Mouse (Mus musculus): ENCODE results near the gene Tmem8. TPM values are rescaled to one million over a fixed set of nuclear protein-coding genes. Genes with fewer than 3 reads are reported as not detected.

Gene Tmem8
- 12.7 TPM for polyA plus RNA-seq (2014; fragmentation: Illumina TruSeq; extraction: RNeasy Lipid Tissue Mini Kit (QIAGEN cat#74804); ENCODE audit: low read depth, low replicate concordance)

DNA sequence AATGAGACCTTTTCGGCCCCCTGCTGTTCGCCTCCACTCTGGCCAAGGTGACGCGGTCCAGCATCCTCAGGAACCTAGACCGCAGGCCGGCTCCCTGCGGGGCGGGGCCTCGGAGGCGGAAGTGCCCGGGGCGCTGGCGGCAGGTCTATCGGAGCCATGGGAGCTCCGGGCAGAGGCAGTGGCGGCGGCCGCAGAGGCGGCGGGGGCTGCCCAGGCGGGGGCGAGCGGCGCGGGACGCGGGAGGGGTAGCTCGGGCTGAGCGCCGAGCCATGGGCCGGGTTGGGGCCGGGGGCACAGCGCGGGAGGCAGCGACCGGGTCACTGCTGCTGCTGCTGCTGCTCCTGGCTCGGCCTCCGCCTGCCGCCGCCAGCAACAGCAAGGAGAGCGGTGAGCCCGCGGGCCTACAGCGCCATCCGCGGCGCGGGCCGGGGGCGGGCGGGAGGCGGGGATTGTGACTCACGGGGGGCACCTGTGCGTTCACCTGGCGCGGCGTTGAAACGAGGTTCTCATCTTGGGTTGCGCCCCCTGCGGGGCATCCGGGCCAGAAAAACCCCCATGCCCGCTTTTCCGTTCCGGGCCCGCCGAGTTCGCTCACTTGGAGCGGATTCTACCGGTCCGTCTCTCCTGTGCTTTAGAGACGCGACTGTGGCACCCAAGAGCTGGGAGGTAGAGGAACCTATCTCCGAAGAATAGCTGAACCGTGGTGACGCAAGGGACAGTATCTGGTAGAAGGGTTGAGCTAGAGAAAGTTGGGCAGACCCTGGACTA, at the start of gene Tmem8:
TSS of gene Tmem8 (plus strand) at position 119 of the 768 bp plus-strand sequence.

GRCm38 (mm10) chr17:26068831-26069739, 44.0 kb upstream of the Tmem8 start, which contains the start of gene Rab11fip3:
Gene Rab11fip3 (minus strand): TSS chr17:26069555.

GRCm38 (mm10) chr17:26089905-26090632, 23.0 kb upstream of the Tmem8 start, which contains the start of gene Decr2:
Gene Decr2 (minus strand): TSS chr17:26090337.

GRCm38 (mm10) chr17:26095121-26095740, 17.9 kb upstream of the Tmem8 start, which contains the start of gene Nme4:
Gene Nme4 (minus strand): TSS chr17:26095602.

GRCm38 (mm10) chr17:26123267-26123684, 10.2 kb downstream of the Tmem8 start, which contains the start of gene Mrpl28:
Gene Mrpl28 (plus strand): TSS chr17:26123500.

GRCm38 (mm10) chr17:26138239-26138836, 25.2 kb downstream of the Tmem8 start, which contains the start of gene Axin1:
Gene Axin1 (plus strand): TSS chr17:26138688.

Other genes with a start within 250 kb of the Tmem8 start
- not detected for gene Mcrip2, start 244.5 kb upstream of the Tmem8 start, polyA plus RNA-seq (2014; fragmentation: Illumina TruSeq; extraction: RNeasy Lipid Tissue Mini Kit (QIAGEN cat#74804); ENCODE audit: low read depth, low replicate concordance)
- 15.8 TPM for gene Mettl26, start 238.2 kb upstream of the Tmem8 start, polyA plus RNA-seq (2014; fragmentation: Illumina TruSeq; extraction: RNeasy Lipid Tissue Mini Kit (QIAGEN cat#74804); ENCODE audit: low read depth, low replicate concordance)
- not detected for gene Wfikkn1, start 232.4 kb upstream of the Tmem8 start, polyA plus RNA-seq (2014; fragmentation: Illumina TruSeq; extraction: RNeasy Lipid Tissue Mini Kit (QIAGEN cat#74804); ENCODE audit: low read depth, low replicate concordance)
- 1.5 TPM for gene Rab40c, start 193.6 kb upstream of the Tmem8 start, polyA plus RNA-seq (2014; fragmentation: Illumina TruSeq; extraction: RNeasy Lipid Tissue Mini Kit (QIAGEN cat#74804); ENCODE audit: low read depth, low replicate concordance)
- gene Pigq, start 168.4 kb upstream of the Tmem8 start, polyA plus RNA-seq (2014; fragmentation: Illumina TruSeq; extraction: RNeasy Lipid Tissue Mini Kit (QIAGEN cat#74804); ENCODE audit: low read depth, low replicate concordance), result 26.7 TPM
- not detected for gene Nhlrc4, start 168.3 kb upstream of the Tmem8 start, polyA plus RNA-seq (2014; fragmentation: Illumina TruSeq; extraction: RNeasy Lipid Tissue Mini Kit (QIAGEN cat#74804); ENCODE audit: low read depth, low replicate concordance)
- gene A930017K11Rik, start 160.7 kb upstream of the Tmem8 start, polyA plus RNA-seq (2014; fragmentation: Illumina TruSeq; extraction: RNeasy Lipid Tissue Mini Kit (QIAGEN cat#74804); ENCODE audit: low read depth, low replicate concordance), result not detected
- 0.85 TPM for gene Capn15, start 127.5 kb upstream of the Tmem8 start, polyA plus RNA-seq (2014; fragmentation: Illumina TruSeq; extraction: RNeasy Lipid Tissue Mini Kit (QIAGEN cat#74804); ENCODE audit: low read depth, low replicate concordance)
- 2.1 TPM for gene Rab11fip3, start 43.7 kb upstream of the Tmem8 start, polyA plus RNA-seq (2014; fragmentation: Illumina TruSeq; extraction: RNeasy Lipid Tissue Mini Kit (QIAGEN cat#74804); ENCODE audit: low read depth, low replicate concordance)
- 34.7 TPM for gene Decr2, start 23.0 kb upstream of the Tmem8 start, polyA plus RNA-seq (2014; fragmentation: Illumina TruSeq; extraction: RNeasy Lipid Tissue Mini Kit (QIAGEN cat#74804); ENCODE audit: low read depth, low replicate concordance)
- not detected for gene Nme4, start 17.7 kb upstream of the Tmem8 start, polyA plus RNA-seq (2014; fragmentation: Illumina TruSeq; extraction: RNeasy Lipid Tissue Mini Kit (QIAGEN cat#74804); ENCODE audit: low read depth, low replicate concordance)
- gene Mrpl28, start 10.2 kb downstream of the Tmem8 start, polyA plus RNA-seq (2014; fragmentation: Illumina TruSeq; extraction: RNeasy Lipid Tissue Mini Kit (QIAGEN cat#74804); ENCODE audit: low read depth, low replicate concordance), result 4.6 TPM
- gene Axin1, start 25.4 kb downstream of the Tmem8 start, polyA plus RNA-seq (2014; fragmentation: Illumina TruSeq; extraction: RNeasy Lipid Tissue Mini Kit (QIAGEN cat#74804); ENCODE audit: low read depth, low replicate concordance), result 20.7 TPM
- gene Pdia2, start 85.8 kb downstream of the Tmem8 start, polyA plus RNA-seq (2014; fragmentation: Illumina TruSeq; extraction: RNeasy Lipid Tissue Mini Kit (QIAGEN cat#74804); ENCODE audit: low read depth, low replicate concordance), result not detected
- gene Rgs11, start 89.7 kb downstream of the Tmem8 start, polyA plus RNA-seq (2014; fragmentation: Illumina TruSeq; extraction: RNeasy Lipid Tissue Mini Kit (QIAGEN cat#74804); ENCODE audit: low read depth, low replicate concordance), result 0.69 TPM
- gene Arhgdig, start 94.5 kb downstream of the Tmem8 start, polyA plus RNA-seq (2014; fragmentation: Illumina TruSeq; extraction: RNeasy Lipid Tissue Mini Kit (QIAGEN cat#74804); ENCODE audit: low read depth, low replicate concordance), result not detected
- gene Fam234a, start 130.9 kb downstream of the Tmem8 start, polyA plus RNA-seq (2014; fragmentation: Illumina TruSeq; extraction: RNeasy Lipid Tissue Mini Kit (QIAGEN cat#74804); ENCODE audit: low read depth, low replicate concordance), result 60.9 TPM
- 95.1 TPM for gene Luc7l, start 139.6 kb downstream of the Tmem8 start, polyA plus RNA-seq (2014; fragmentation: Illumina TruSeq; extraction: RNeasy Lipid Tissue Mini Kit (QIAGEN cat#74804); ENCODE audit: low read depth, low replicate concordance)

Data from sigmoid colon, adult 10 weeks (tissue).